Mouse (Mus musculus): ENCODE measurements at regions not wholly inside any gene's neighbourhood (a gene's known extent, or its start where the extent isn't known, plus 50 kb on each side); places are given as distances from the start of the nearest gene placed in this dataset.

- TF ChIP-seq UBTF (IDR thresholded peaks at IDR 0.05; ENCODE audit: borderline replicate concordance, insufficient read depth, low read depth, low read length), result no peak
- TF ChIP-seq USF2 (IDR thresholded peaks at IDR 0.05; ENCODE audit: borderline replicate concordance in 1 of 2, insufficient read depth in 1 of 2, low read depth in 1 of 2, low read length in 2 of 2), result no peak
- no peak for TF ChIP-seq ETS1 (IDR thresholded peaks at IDR 0.05; ENCODE audit: low read depth, low read length)
- TF ChIP-seq HCFC1 (IDR thresholded peaks at IDR 0.05; ENCODE audit: low read depth, low read length), result no peak
- TF ChIP-seq TCF12 (IDR thresholded peaks at IDR 0.05; ENCODE audit: low read depth, low read length), result no peak
- no peak for TF ChIP-seq MAFK (IDR thresholded peaks at IDR 0.05; ENCODE audit: borderline replicate concordance, low read depth, low read length)
- TF ChIP-seq MEF2A (IDR thresholded peaks at IDR 0.05; ENCODE audit: extremely low read depth, insufficient replicate concordance, low read depth, low read length, poor library complexity, severe bottlenecking), result no peak
- TF ChIP-seq TBP (IDR thresholded peaks at IDR 0.05; ENCODE audit: low read depth, low read length), result no peak
- TF ChIP-seq POLR2AphosphoS5 (IDR thresholded peaks at IDR 0.05; ENCODE audit: borderline replicate concordance, low read depth, low read length), result no peak
- TF ChIP-seq POLR2AphosphoS2 (IDR thresholded peaks at IDR 0.05; ENCODE audit: low read length), result no peak
- no peak for TF ChIP-seq BHLHE40 (IDR thresholded peaks at IDR 0.05; ENCODE audit: borderline replicate concordance, low read depth, low read length)
- TF ChIP-seq MXI1 (IDR thresholded peaks at IDR 0.05; ENCODE audit: low read depth, low read length), result no peak
- TF ChIP-seq ZMIZ1 (IDR thresholded peaks at IDR 0.05; ENCODE audit: low read depth, low read length), result no peak
- Histone ChIP-seq H3K36me3 (ENCODE audit: control insufficient read depth in 1 of 2, insufficient read depth in 2 of 2, low read length in 2 of 2) (no peaks in the 10 kb centered on the region), H3K9ac (ENCODE audit: control insufficient read depth, low read depth, low read length, poor library complexity, severe bottlenecking) (no peak overlapping the region), H3K79me2 (ENCODE audit: control insufficient read depth, insufficient read depth, low read length, poor library complexity) (no peaks in the 10 kb centered on the region), H3K27me3 (ENCODE audit: control insufficient read depth in 1 of 2, insufficient read depth in 2 of 2, low read length in 2 of 2) (peaks cover 0 to 2% of the 10 kb centered on the region in 2 experiments; a peak in 2 of 4 replicates), H3K4me3 (ENCODE audit: control insufficient read depth in 1 of 2, insufficient read depth in 1 of 2, low read depth in 2 of 2, low read length in 2 of 2) (no peak overlapping the region), H3K4me1 (ENCODE audit: control insufficient read depth in 1 of 2, insufficient read depth in 2 of 2, low read length in 2 of 2) (no peaks in the 10 kb centered on the region), H3K27ac (ENCODE audit: control insufficient read depth, low read depth, low read length) (no peak overlapping the region), H3K9me3 (replicated peaks; ENCODE audit: insufficient read depth, low read length) (no peaks in the 10 kb centered on the region)
- DNase-seq (ENCODE audit: low read depth, low spot score), result no peak
Observed at GRCm38 (mm10) chr13:107410267-107410666, 388.3 kb upstream of the Kif2a start.

GRCm38 (mm10) chr13:107407674-107408026 lies 385.7 kb upstream of the Kif2a start:
- no peak for DNase-seq (ENCODE audit: low read depth, low spot score)
- Histone ChIP-seq H3K27me3 (ENCODE audit: control insufficient read depth in 1 of 2, insufficient read depth in 2 of 2, low read length in 2 of 2) (peaks cover 0 to 2% of the 10 kb centered on the region in 2 experiments; a peak in 2 of 4 replicates), H3K4me3 (ENCODE audit: control insufficient read depth in 1 of 2, insufficient read depth in 1 of 2, low read depth in 2 of 2, low read length in 2 of 2) (no peak overlapping the region), H3K36me3 (ENCODE audit: control insufficient read depth in 1 of 2, insufficient read depth in 2 of 2, low read length in 2 of 2) (no peaks in the 10 kb centered on the region), H3K9ac (ENCODE audit: control insufficient read depth, low read depth, low read length, poor library complexity, severe bottlenecking) (no peak overlapping the region), H3K27ac (ENCODE audit: control insufficient read depth, low read depth, low read length) (no peak overlapping the region), H3K79me2 (ENCODE audit: control insufficient read depth, insufficient read depth, low read length, poor library complexity) (no peaks in the 10 kb centered on the region), H3K4me1 (ENCODE audit: control insufficient read depth in 1 of 2, insufficient read depth in 2 of 2, low read length in 2 of 2) (no peaks in the 10 kb centered on the region), H3K9me3 (replicated peaks; ENCODE audit: insufficient read depth, low read length) (no peaks in the 10 kb centered on the region)
- TF ChIP-seq NRF1 (IDR thresholded peaks at IDR 0.05; ENCODE audit: insufficient read depth, low read depth, low read length, poor library complexity, severe bottlenecking) (no peak), JUND (IDR thresholded peaks at IDR 0.05; ENCODE audit: low read depth, low read length) (no peak), SIN3A (IDR thresholded peaks at IDR 0.05; ENCODE audit: low read length) (no peak), POLR2AphosphoS5 (IDR thresholded peaks at IDR 0.05; ENCODE audit: borderline replicate concordance, low read depth, low read length) (no peak), GABPA (IDR thresholded peaks at IDR 0.05; ENCODE audit: low read depth, low read length) (no peak), USF1 (IDR thresholded peaks at IDR 0.05; ENCODE audit: low read depth, low read length) (no peak), RAD21 (IDR thresholded peaks at IDR 0.05; ENCODE audit: low read depth, low read length) (no peak)
